Mouse (Mus musculus): Measurements from ENCODE around the gene Spata5.
"Not testable (repeated sequence)": the region's sequence is repeated elsewhere in the genome, so short reads cannot be mapped to it uniquely, and the experiment has no call there.

The Spata5 gene

GRCm38 (mm10) chr3:37569661-37570566 is 150.2 kb downstream of the Spata5 start:
- DNase-seq (ENCODE audit: low read depth, low spot score) = no peak

- DNase-seq (ENCODE audit: low read depth, low spot score) = no peak
Observed at GRCm38 (mm10) chr3:37571633-37572032, 151.9 kb downstream of the Spata5 start.

GRCm38 (mm10) chr3:37572066-37572465 is 152.4 kb downstream of the Spata5 start:
- no peak for DNase-seq (ENCODE audit: low read depth, low spot score)

- DNase-seq (ENCODE audit: low read depth, low spot score) = no peak
Observed at GRCm38 (mm10) chr3:37576840-37577239, 157.1 kb downstream of the Spata5 start.

- DNase-seq (ENCODE audit: low read depth, low spot score) = no peak
Observed at GRCm38 (mm10) chr3:37577706-37578105, 158.0 kb downstream of the Spata5 start.

- DNase-seq (ENCODE audit: low read depth, low spot score) = no peak
Observed at GRCm38 (mm10) chr3:37584576-37584975, 164.9 kb downstream of the Spata5 start.

- DNase-seq (ENCODE audit: low read depth, low spot score) = no peak
Observed at GRCm38 (mm10) chr3:37585967-37586730, 166.5 kb downstream of the Spata5 start.

- DNase-seq (ENCODE audit: low read depth, low spot score) = no peak
Observed at GRCm38 (mm10) chr3:37586731-37587578, 167.3 kb downstream of the Spata5 start.

- DNase-seq (ENCODE audit: low read depth, low spot score) = no peak
Observed at GRCm38 (mm10) chr3:37595721-37596120, 176.0 kb downstream of the Spata5 start.

GRCm38 (mm10) chr3:37596519-37596918 is 176.8 kb downstream of the Spata5 start:
- DNase-seq (ENCODE audit: low read depth, low spot score) = no peak

GRCm38 (mm10) chr3:37597200-37597599 is 177.5 kb downstream of the Spata5 start:
- no peak for DNase-seq (ENCODE audit: low read depth, low spot score)

- DNase-seq (ENCODE audit: low read depth, low spot score) = not testable (repeated sequence)
Observed at GRCm38 (mm10) chr3:37599641-37600040, 179.9 kb downstream of the Spata5 start.

- DNase-seq (ENCODE audit: low read depth, low spot score) = no peak
Observed at GRCm38 (mm10) chr3:37602356-37602755, 182.7 kb downstream of the Spata5 start.

- DNase-seq (ENCODE audit: low read depth, low spot score) = no peak
Observed at GRCm38 (mm10) chr3:37602890-37603289, 183.2 kb downstream of the Spata5 start.

- no peak for DNase-seq (ENCODE audit: low read depth, low spot score)
Observed at GRCm38 (mm10) chr3:37603541-37603940, 183.8 kb downstream of the Spata5 start.

GRCm38 (mm10) chr3:37604976-37605875 is 185.5 kb downstream of the Spata5 start:
- no peak for DNase-seq (ENCODE audit: low read depth, low spot score)

- no peak for DNase-seq (ENCODE audit: low read depth, low spot score)
Observed at GRCm38 (mm10) chr3:37605876-37606238, 186.2 kb downstream of the Spata5 start.

GRCm38 (mm10) chr3:37608926-37609325 is 189.2 kb downstream of the Spata5 start:
- DNase-seq (ENCODE audit: low read depth, low spot score) = no peak

- DNase-seq (ENCODE audit: low read depth, low spot score) = no peak
Observed at GRCm38 (mm10) chr3:37610670-37611069, 191.0 kb downstream of the Spata5 start.

- DNase-seq (ENCODE audit: low read depth, low spot score) = no peak
Observed at GRCm38 (mm10) chr3:37613722-37614121, 194.0 kb downstream of the Spata5 start.

Data from c-Kit-negative CD71-positive TER-119-positive erythroid progenitor cells, embryonic 14.5 days (primary cell).